Mouse (Mus musculus): ENCODE measurements around the gene Trem3. TPM values are rescaled to one million over a fixed set of nuclear protein-coding genes. Genes with fewer than 3 reads are reported as not detected.

The Trem3 gene
- polyA plus RNA-seq, 1 experiment from 2014 or later, result not detected

DNA sequence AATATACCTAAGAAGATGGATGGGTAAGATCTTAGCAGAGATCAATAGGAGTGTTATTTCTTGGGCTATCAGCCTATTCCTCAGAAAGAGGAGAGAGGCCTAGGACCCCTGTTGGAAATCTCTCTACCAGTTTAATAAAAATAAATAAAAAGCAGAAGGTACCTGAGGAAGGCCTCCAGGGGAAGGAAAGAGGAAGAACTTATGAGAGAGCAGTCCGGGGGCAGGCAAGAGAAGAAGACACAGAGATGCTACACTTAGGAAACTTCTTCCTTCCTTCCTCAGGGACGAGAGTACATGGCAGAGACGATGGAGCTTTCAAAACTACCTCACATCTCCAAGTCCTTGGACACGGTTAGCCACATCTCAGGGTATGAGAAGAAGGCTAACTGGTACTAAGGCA is 26.5 kb downstream of the Trem3 start:
- H3K36me3 ChIP-seq, result no peaks in the 10 kb centered on the region
- no peaks in the 10 kb centered on the region for H3K9me3 ChIP-seq
- H3K4me3 ChIP-seq (replicated peaks), result no peak overlapping the region
- H3K27me3 ChIP-seq, result no peaks in the 10 kb centered on the region
- no peak for ATAC-seq
- H3K4me2 ChIP-seq (replicated peaks), result no peak overlapping the region
- no peaks in the 10 kb centered on the region for H3K4me1 ChIP-seq (replicated peaks)
- H3K9ac ChIP-seq (replicated peaks), result no peak overlapping the region
- WGBS, result 73% methylated on average over 4 of the region's 4 CpGs
- no peak overlapping the region for H3K27ac ChIP-seq

GRCm38 (mm10) chr17:48274885-48275284 is 27.3 kb downstream of the Trem3 start:
- H3K27me3 ChIP-seq, result no peaks in the 10 kb centered on the region
- no peak overlapping the region for H3K4me3 ChIP-seq (replicated peaks)
- no peak for ATAC-seq
- H3K4me1 ChIP-seq (replicated peaks), result no peaks in the 10 kb centered on the region
- H3K9ac ChIP-seq (replicated peaks), result no peak overlapping the region
- 29% methylated on average over 6 of the region's 6 CpGs for WGBS
- no peaks in the 10 kb centered on the region for H3K9me3 ChIP-seq
- no peaks in the 10 kb centered on the region for H3K36me3 ChIP-seq
- no peak overlapping the region for H3K4me2 ChIP-seq (replicated peaks)
- H3K27ac ChIP-seq, result no peak overlapping the region

GRCm38 (mm10) chr17:48275736-48276135 is 28.2 kb downstream of the Trem3 start:
- no peak overlapping the region for H3K27ac ChIP-seq
- H3K4me3 ChIP-seq (replicated peaks), result no peak overlapping the region
- ATAC-seq, result no peak
- H3K9me3 ChIP-seq, result no peaks in the 10 kb centered on the region
- no peak overlapping the region for H3K4me2 ChIP-seq (replicated peaks)
- H3K9ac ChIP-seq (replicated peaks), result no peak overlapping the region
- no peaks in the 10 kb centered on the region for H3K4me1 ChIP-seq (replicated peaks)
- H3K27me3 ChIP-seq, result no peaks in the 10 kb centered on the region
- H3K36me3 ChIP-seq, result no peaks in the 10 kb centered on the region
- 63% methylated on average over 7 of the region's 7 CpGs for WGBS

- Histone ChIP-seq H3K9me3 (no peaks in the 10 kb centered on the region), H3K4me3 (replicated peaks) (no peak overlapping the region), H3K36me3 (no peaks in the 10 kb centered on the region), H3K4me2 (replicated peaks) (no peak overlapping the region), H3K27ac (no peak overlapping the region), H3K27me3 (no peaks in the 10 kb centered on the region), H3K4me1 (replicated peaks) (peaks cover 14% of the 10 kb centered on the region), H3K9ac (replicated peaks) (no peak overlapping the region)
- ATAC-seq, result no peak
These were observed 30.8 kb downstream of the Trem3 start for GRCm38 (mm10) chr17:48278381-48278780.

DNA sequence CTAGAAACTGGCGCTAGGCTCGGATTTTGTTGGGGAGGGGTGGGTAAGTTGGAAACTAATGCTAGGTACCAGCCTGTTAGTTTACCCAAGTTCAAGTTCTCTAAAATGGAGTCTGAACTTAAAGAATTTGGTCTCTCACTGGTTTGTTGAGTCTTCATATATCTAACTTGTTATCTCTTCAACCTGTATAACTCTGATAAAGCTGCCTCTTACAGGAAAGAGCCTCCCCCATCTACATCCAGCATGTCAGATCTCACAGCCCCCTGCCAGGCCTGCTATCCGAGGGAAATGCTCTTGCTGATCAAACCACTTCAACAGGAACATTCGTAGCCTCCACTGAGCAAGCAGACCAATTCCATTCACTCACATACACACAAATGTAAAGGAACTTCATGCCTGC is 31.4 kb downstream of the Trem3 start:
- Histone ChIP-seq H3K27me3 (no peaks in the 10 kb centered on the region), H3K4me1 (replicated peaks) (peaks cover 14% of the 10 kb centered on the region), H3K36me3 (no peaks in the 10 kb centered on the region), H3K27ac (no peak overlapping the region), H3K4me2 (replicated peaks) (no peak overlapping the region), H3K9ac (replicated peaks) (no peak overlapping the region), H3K9me3 (no peaks in the 10 kb centered on the region), H3K4me3 (replicated peaks) (no peak overlapping the region)
- 88% methylated on average over 4 of the region's 4 CpGs for WGBS
- ATAC-seq, result no peak

GRCm38 (mm10) chr17:48280943-48281738 is 33.6 kb downstream of the Trem3 start:
- Histone ChIP-seq H3K36me3 (no peaks in the 10 kb centered on the region), H3K4me3 (replicated peaks) (peak overlapping the region; percentile 33), H3K9me3 (no peaks in the 10 kb centered on the region), H3K4me1 (replicated peaks) (peaks cover 14% of the 10 kb centered on the region), H3K4me2 (replicated peaks) (peak overlapping the region; percentile 54), H3K27ac (no peak overlapping the region), H3K27me3 (no peaks in the 10 kb centered on the region), H3K9ac (replicated peaks) (peak overlapping the region; percentile 52)
- 28% methylated on average over 18 of the region's 18 CpGs for WGBS
- ATAC-seq, result peak; percentile 79

GRCm38 (mm10) chr17:48281739-48282085 is 34.1 kb downstream of the Trem3 start:
- peak overlapping the region; percentile 33 for H3K4me3 ChIP-seq (replicated peaks)
- H3K9me3 ChIP-seq, result no peaks in the 10 kb centered on the region
- H3K4me1 ChIP-seq (replicated peaks), result peaks cover 14% of the 10 kb centered on the region
- no peak overlapping the region for H3K27ac ChIP-seq
- 5% methylated on average over 3 of the region's 3 CpGs for WGBS
- no peaks in the 10 kb centered on the region for H3K36me3 ChIP-seq
- H3K9ac ChIP-seq (replicated peaks), result peak overlapping the region; percentile 52; the same call in 1 of the 2 replicates
- H3K4me2 ChIP-seq (replicated peaks), result peak overlapping the region; percentile 54
- ATAC-seq, result peak; percentile 63
- no peaks in the 10 kb centered on the region for H3K27me3 ChIP-seq

- WGBS, result 60% methylated on average over 1 of the region's 1 CpGs
- no peak overlapping the region for H3K4me2 ChIP-seq (replicated peaks)
- no peak overlapping the region for H3K4me3 ChIP-seq (replicated peaks)
- no peak overlapping the region for H3K9ac ChIP-seq (replicated peaks)
- H3K27me3 ChIP-seq, result no peaks in the 10 kb centered on the region
- H3K9me3 ChIP-seq, result 0 out of 2 replicates have a peak, but pooled peaks cover 6% of the 10 kb centered on the region
- no peak for ATAC-seq
- H3K27ac ChIP-seq, result no peak overlapping the region
- no peaks in the 10 kb centered on the region for H3K36me3 ChIP-seq
- H3K4me1 ChIP-seq (replicated peaks), result peaks cover 6% of the 10 kb centered on the region
These were observed 39.2 kb downstream of the Trem3 start for GRCm38 (mm10) chr17:48286765-48287164.

GRCm38 (mm10) chr17:48287276-48287675 is 39.7 kb downstream of the Trem3 start:
- Histone ChIP-seq H3K27me3 (no peaks in the 10 kb centered on the region), H3K4me1 (replicated peaks) (peaks cover 2% of the 10 kb centered on the region), H3K36me3 (no peaks in the 10 kb centered on the region), H3K9me3 (0 out of 2 replicates have a peak, but pooled peaks cover 6% of the 10 kb centered on the region), H3K4me3 (replicated peaks) (no peak overlapping the region), H3K4me2 (replicated peaks) (no peak overlapping the region), H3K27ac (no peak overlapping the region), H3K9ac (replicated peaks) (no peak overlapping the region)
- 47% methylated on average over 2 of the region's 2 CpGs for WGBS
- no peak for ATAC-seq

DNA sequence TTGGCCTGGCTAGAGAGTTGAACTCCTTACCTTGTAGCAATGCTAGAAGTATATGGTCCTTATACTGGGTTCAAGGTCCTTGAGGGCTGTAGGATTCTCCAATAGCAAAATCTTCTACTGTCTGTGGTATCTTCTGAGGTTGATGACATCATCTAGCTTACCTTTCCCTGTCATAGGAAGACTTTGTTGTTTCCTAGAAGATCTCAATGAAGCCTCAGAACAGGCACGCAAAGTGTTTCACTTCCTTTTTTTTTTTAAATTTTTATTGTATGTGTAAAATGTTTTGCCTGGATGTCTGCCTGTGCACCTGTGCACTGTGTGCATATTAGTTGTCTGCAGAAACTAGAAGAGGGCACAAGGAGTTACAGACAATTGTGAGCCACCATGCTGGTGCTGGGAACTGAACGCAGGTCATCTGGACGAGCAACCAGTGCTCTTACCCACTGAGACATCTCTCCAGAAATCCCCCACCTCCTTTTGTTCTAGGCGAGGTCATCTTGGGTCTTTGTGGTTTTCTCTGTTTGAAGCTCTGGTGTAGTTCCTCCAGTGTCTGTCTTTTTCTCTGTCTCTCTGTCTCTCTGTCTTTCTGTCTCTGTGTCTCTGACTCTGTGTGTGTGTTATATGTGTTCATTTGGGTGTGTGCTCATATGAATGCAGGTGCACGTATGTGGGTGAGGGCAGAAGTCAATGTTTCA is 46.1 kb downstream of the Trem3 start:
- no peak for ATAC-seq
- Histone ChIP-seq H3K36me3 (no peaks in the 10 kb centered on the region), H3K27ac (no peak overlapping the region), H3K4me1 (replicated peaks) (no peaks in the 10 kb centered on the region), H3K27me3 (no peaks in the 10 kb centered on the region), H3K4me3 (replicated peaks) (no peak overlapping the region), H3K9ac (replicated peaks) (no peak overlapping the region), H3K4me2 (replicated peaks) (no peak overlapping the region), H3K9me3 (0 out of 2 replicates have a peak, but pooled peaks cover 4% of the 10 kb centered on the region)
- WGBS, result 84% methylated on average over 5 of the region's 5 CpGs

DNA sequence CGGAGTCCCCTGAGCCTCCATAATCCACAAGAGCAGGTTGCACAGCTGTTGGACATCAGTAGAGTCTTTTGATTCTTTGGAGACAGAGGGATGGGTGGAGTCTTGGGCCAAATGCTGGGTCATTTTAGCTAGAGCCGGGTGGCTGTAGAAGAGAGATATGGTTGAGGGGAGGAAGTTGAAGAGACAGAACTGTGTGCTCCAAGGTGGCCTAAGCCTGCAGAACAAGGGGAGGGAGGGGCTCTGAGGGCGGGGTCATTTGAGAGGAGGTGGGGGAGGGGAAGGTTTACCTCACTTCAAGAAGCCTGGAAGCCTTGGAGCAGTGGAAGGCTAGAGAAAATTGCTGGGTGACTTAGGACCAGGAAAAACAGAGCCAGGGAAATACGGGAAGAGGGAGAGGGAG is 51.6 kb downstream of the Trem3 start, which contains the start of gene Treml2:
Treml2 (plus strand) TSS at position 296 of the 400 bp plus-strand sequence.
- H3K9ac ChIP-seq (replicated peaks), result no peak within 1 kb of the TSS
- H3K9me3 ChIP-seq, result no peaks in the 10 kb centered on the region
- H3K27ac ChIP-seq, result no peak within 1 kb of the TSS
- WGBS, result 34% methylated on average over 3 of the region's 4 CpGs
- no peak within 1 kb of the TSS for H3K4me2 ChIP-seq (replicated peaks)
- H3K36me3 ChIP-seq, result no peaks in the 10 kb centered on the region
- H3K4me1 ChIP-seq (replicated peaks), result no peaks in the 10 kb centered on the region
- no peaks in the 10 kb centered on the region for H3K27me3 ChIP-seq
- H3K4me3 ChIP-seq (replicated peaks), result no peak within 1 kb of the TSS
- no peak for ATAC-seq

DNA sequence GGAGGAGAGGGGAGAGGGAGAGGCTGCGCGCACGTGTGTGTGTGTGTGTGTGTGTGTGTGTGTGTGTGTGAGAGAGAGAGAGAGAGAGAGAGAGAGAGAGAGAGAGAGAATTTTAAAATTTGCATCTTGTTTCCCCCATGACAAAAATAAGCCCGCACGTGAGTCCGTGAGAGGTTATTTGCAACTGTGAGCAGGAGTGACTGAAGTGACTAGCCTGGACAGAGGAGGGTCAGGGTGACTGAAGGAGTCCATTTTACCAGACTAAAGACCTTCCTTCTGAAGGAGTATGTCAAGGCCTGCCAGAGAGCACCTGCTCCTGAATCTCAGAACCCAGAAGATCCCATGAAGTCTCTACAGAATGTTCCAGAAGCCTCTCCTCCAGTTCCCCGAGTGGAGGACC is 52.2 kb downstream of the Trem3 start:
- H3K36me3 ChIP-seq, result no peaks in the 10 kb centered on the region
- H3K27me3 ChIP-seq, result no peaks in the 10 kb centered on the region
- no peak overlapping the region for H3K4me2 ChIP-seq (replicated peaks)
- no peak for ATAC-seq
- H3K9me3 ChIP-seq, result no peaks in the 10 kb centered on the region
- H3K4me3 ChIP-seq (replicated peaks), result no peak overlapping the region
- H3K9ac ChIP-seq (replicated peaks), result no peak overlapping the region
- H3K4me1 ChIP-seq (replicated peaks), result no peaks in the 10 kb centered on the region
- WGBS, result 66% methylated on average over 7 of the region's 7 CpGs
- no peak overlapping the region for H3K27ac ChIP-seq
